In the genomic region with DNA sequence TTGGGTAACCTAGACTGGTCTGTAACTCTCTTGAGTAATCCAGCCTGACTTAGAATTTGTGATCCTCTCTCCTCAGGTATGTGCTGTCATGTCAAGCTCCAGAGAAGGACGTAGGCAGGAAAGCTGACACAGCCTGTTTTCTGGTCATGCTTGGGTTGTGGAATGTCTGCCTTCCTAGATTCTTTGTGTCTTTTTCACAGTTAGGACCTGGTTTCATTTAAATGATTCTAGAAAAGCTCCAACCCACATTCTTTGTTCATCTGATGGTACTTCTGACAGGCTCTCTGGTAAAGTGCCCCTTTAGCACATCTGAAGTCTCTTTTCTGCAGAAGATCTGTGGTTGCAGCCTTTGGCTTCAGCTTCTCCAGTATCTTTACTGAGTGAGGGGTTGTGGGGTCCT, we compare ENCODE assay signal across 23 mouse cellular contexts. TPM values are rescaled to one million over a fixed set of nuclear protein-coding genes. Genes with fewer than 3 reads are reported as not detected.
A peak's percentile ranks its signal among the peaks of the same experiment; 100 is the strongest.
DNase-seq lines count a peak whose midpoint lies in the region; ATAC-seq and TF ChIP-seq lines count a peak whose summit lies in the region.
"Had no signal": no experiment of that assay in that cellular context is flagged by ENCODE, and none has a peak within 500 bp of the region (broad histone marks: within the 10 kb centered on the region; RNA-seq: fewer than 3 reads in every experiment).

No protein-coding gene starts in this region.

- H3K79me2 ChIP-seq in MEL (ENCODE audit: control insufficient read depth, insufficient read depth, low read length, poor library complexity) = peaks cover 92% of the 10 kb centered on the region

- no peak for TF ChIP-seq RAD21 in MEL (IDR thresholded peaks at IDR 0.05; ENCODE audit: low read depth, low read length)

- H3K27ac ChIP-seq in heart, embryonic 12.5 days (ENCODE audit: poor library complexity, severe bottlenecking) = peak overlapping the region; percentile 25; the same call in 1 of the 2 replicates
- peak overlapping the region; percentile 7; the same call in 1 of the 2 replicates for H3K27ac ChIP-seq in MEL (ENCODE audit: control insufficient read depth, low read depth, low read length)
- H3K27ac ChIP-seq: heart, adult 2 months; hindbrain, embryonic 10.5 days; left cerebral cortex, adult 2 months; lung, embryonic 15.5 days; macrophage; midbrain, embryonic 15.5 days; neural tube, embryonic 15.5 days had no signal

- no peak for ATAC-seq in heart, embryonic 12.5 days (ENCODE audit: insufficient number of reproducible peaks, low FRiP score)
- peak; percentile 15; the same call in 1 of the 2 replicates for ATAC-seq in granulocyte monocyte progenitor cell, adult 5-6 weeks (replicated peaks; ENCODE audit: poor library complexity, severe bottlenecking)
- ATAC-seq: midbrain, embryonic 15.5 days had no signal

- no peak overlapping the region for H3K4me3 ChIP-seq in heart, embryonic 12.5 days
- no peak overlapping the region for H3K4me3 ChIP-seq in MEL (ENCODE audit: control insufficient read depth in 1 of 2, insufficient read depth in 1 of 2, low read depth in 2 of 2, low read length in 2 of 2)
- H3K4me3 ChIP-seq: heart, adult 2 months; hindbrain, embryonic 10.5 days; left cerebral cortex, adult 2 months; lung, embryonic 15.5 days; midbrain, embryonic 15.5 days; neural tube, embryonic 15.5 days had no signal

- TF ChIP-seq CTCF in MEL (IDR thresholded peaks at IDR 0.05 in 2 of 3, conservative IDR thresholded peaks at IDR 0.05 in 1 of 3; ENCODE audit: control insufficient read depth in 1 of 3, insufficient read depth in 1 of 3, low read depth in 2 of 3, low read length in 3 of 3, poor library complexity in 1 of 3, severe bottlenecking in 1 of 3) = no peak

- H3K9me3 ChIP-seq in heart, embryonic 12.5 days (replicated peaks) = no peaks in the 10 kb centered on the region
- no peaks in the 10 kb centered on the region for H3K9me3 ChIP-seq in MEL (replicated peaks; ENCODE audit: insufficient read depth, low read length)
- H3K9me3 ChIP-seq: hindbrain, embryonic 10.5 days; lung, embryonic 15.5 days; midbrain, embryonic 15.5 days; neural tube, embryonic 15.5 days had no signal

- WGBS in heart, embryonic 12.5 days = 51% methylated on average over 1 of the region's 1 CpGs

- DNase-seq in heart, adult 9 months (ENCODE audit: low spot score in 2 of 2) = no peak
- peak; percentile 27 for DNase-seq in 3134 (ENCODE audit: extremely low read depth, insufficient read length, low spot score)
- DNase-seq in MEL (ENCODE audit: low read depth, low spot score) = no peak
- no peak for DNase-seq in lung, postnatal 10 days
- no peak for DNase-seq in B cell, adult 2 months
- DNase-seq in ovary, postnatal 36 days (ENCODE audit: low spot score) = no peak
- DNase-seq: adrenal gland, adult 2 months; cerebellum, adult 11-12 months; cerebellum, postnatal 25 days; embryo, embryonic 11 days; heart, adult 2 months; kidney, adult 18-20 months; kidney, postnatal 36 days; left cerebral cortex, postnatal 4 days; right cerebral cortex, postnatal 25 days had no signal

- peaks cover 67% of the 10 kb centered on the region for H3K4me1 ChIP-seq in heart, embryonic 12.5 days (replicated peaks)
- H3K4me1 ChIP-seq in MEL (ENCODE audit: control insufficient read depth in 1 of 2, insufficient read depth in 2 of 2, low read length in 2 of 2) = peaks cover 20 to 27% of the 10 kb centered on the region in 2 experiments

- TF ChIP-seq POLR2A in MEL (IDR thresholded peaks at IDR 0.05; ENCODE audit: control insufficient read depth in 1 of 2, insufficient read depth in 1 of 2, low read depth in 1 of 2, low read length in 2 of 2, poor library complexity in 1 of 2) = no peak

- no peak for TF ChIP-seq EP300 in MEL (IDR thresholded peaks at IDR 0.05; ENCODE audit: low read depth in 1 of 2, low read length in 2 of 2)

- no peaks in the 10 kb centered on the region for H3K27me3 ChIP-seq in heart, embryonic 12.5 days (replicated peaks)
- H3K27me3 ChIP-seq in MEL (ENCODE audit: control insufficient read depth in 1 of 2, insufficient read depth in 2 of 2, low read length in 2 of 2) = no peaks in the 10 kb centered on the region
- H3K27me3 ChIP-seq: lung, embryonic 15.5 days; midbrain, embryonic 15.5 days; neural tube, embryonic 15.5 days had no signal

- H3K4me2 ChIP-seq in heart, embryonic 12.5 days = no peak overlapping the region
- H3K4me2 ChIP-seq: lung, embryonic 15.5 days; midbrain, embryonic 15.5 days; neural tube, embryonic 15.5 days had no signal

- 0 out of 2 replicates have a peak overlapping the region, but pooled peaks have one; percentile 41 for H3K9ac ChIP-seq in heart, embryonic 12.5 days
- no peak overlapping the region for H3K9ac ChIP-seq in MEL (ENCODE audit: control insufficient read depth, low read depth, low read length, poor library complexity, severe bottlenecking)
- H3K9ac ChIP-seq: lung, embryonic 15.5 days; midbrain, embryonic 15.5 days; neural tube, embryonic 15.5 days had no signal

- H3K36me3 ChIP-seq in heart, embryonic 12.5 days = no peaks in the 10 kb centered on the region
- peaks cover 26 to 32% of the 10 kb centered on the region in 2 experiments for H3K36me3 ChIP-seq in MEL (ENCODE audit: control insufficient read depth in 1 of 2, insufficient read depth in 2 of 2, low read length in 2 of 2)
- H3K36me3 ChIP-seq: lung, embryonic 15.5 days; midbrain, embryonic 15.5 days; neural tube, embryonic 15.5 days had no signal

TF ChIP-seq in MEL, 35 proteins besides CTCF, POLR2A, EP300 and RAD21:
- TF ChIP-seq USF2 (IDR thresholded peaks at IDR 0.05; ENCODE audit: borderline replicate concordance in 1 of 2, insufficient read depth in 1 of 2, low read depth in 1 of 2, low read length in 2 of 2) (no peak), CHD1 (IDR thresholded peaks at IDR 0.05; ENCODE audit: low read depth, low read length) (no peak), JUND (IDR thresholded peaks at IDR 0.05; ENCODE audit: low read depth, low read length) (no peak), POLR2AphosphoS2 (IDR thresholded peaks at IDR 0.05; ENCODE audit: low read length) (no peak), USF1 (IDR thresholded peaks at IDR 0.05; ENCODE audit: low read depth, low read length) (no peak), ELF1 (IDR thresholded peaks at IDR 0.05; ENCODE audit: low read depth, low read length) (no peak), GATA1 (IDR thresholded peaks at IDR 0.05; ENCODE audit: low read depth, low read length) (no peak), NELFE (IDR thresholded peaks at IDR 0.05; ENCODE audit: low read depth, low read length) (no peak), ZMIZ1 (IDR thresholded peaks at IDR 0.05; ENCODE audit: low read depth, low read length) (no peak)

RNA-seq across cellular contexts. Expression of a gene that starts 15.4 kb away (rescaled TPM):
- 17.5 and 18.3 TPM in 2 replicates for polyA plus RNA-seq in heart, embryonic 12.5 days (2016; fragmentation: Nextera tagmentation; extraction: Ambion mirVana)
- 73.9 and 88.3 TPM in 2 replicates for total RNA-seq in MEL (2012; rRNA removed)
- polyA plus RNA-seq in MEL (2012; ENCODE audit: insufficient read depth in 1 of 2, insufficient read length in 2 of 2, low read depth in 1 of 2, low replicate concordance in 2 of 2, missing spikeins in 1 of 2) = 1,000 to 10,000 TPM in 1 of 2 experiments, 100 to 1,000 TPM in 1; 201 to 2,325 TPM
- 140 and 152 TPM in 2 replicates for total RNA-seq in granulocyte monocyte progenitor cell, adult 5-6 weeks (2014; fragmentation: Nextera tagmentation)
- 57.4 and 70.4 TPM in 2 replicates for total RNA-seq in granulocyte monocyte progenitor cell, adult 5-6 weeks (2017)
